Mouse (Mus musculus) limb, embryonic 13.5 days (tissue): ENCODE data around the gene Lhfpl2. TPM values are rescaled to one million over a fixed set of nuclear protein-coding genes. Genes with fewer than 3 reads are reported as not detected.
A peak's percentile ranks its signal among the peaks of the same experiment; 100 is the strongest.

ENCODE experiments used
- ATAC-seq: fragments of 200-750 bp; cut with Nextera tagmentation; 2 replicates; pipeline ENCODE4 v1.8.0; 2017; ENCODE audit warnings: low read depth, moderate number of reproducible peaks, moderate TSS enrichment; ENCODE audit not compliant: low FRiP score
- H3K27ac ChIP-seq: fragments of 300-500 bp; sonication (generic); 2 replicates; pipeline ENCODE4 v1.5.1; 2015; ENCODE audit warnings: inconsistent platforms, mild to moderate bottlenecking, moderate library complexity
- H3K27me3 ChIP-seq: fragments of 300-500 bp; sonication (generic); 2 replicates; pipeline ENCODE4 v1.6.1; 2015; ENCODE audit warnings: mild to moderate bottlenecking, inconsistent platforms
- H3K36me3 ChIP-seq: fragments of 300-500 bp; sonication (generic); 2 replicates; pipeline ENCODE4 v1.6.1; 2015; ENCODE audit warnings: inconsistent platforms, mild to moderate bottlenecking, moderate library complexity
- H3K4me1 ChIP-seq: fragments of 300-500 bp; sonication (generic); 2 replicates; pipeline ENCODE4 v1.6.1; 2015; ENCODE audit warnings: inconsistent platforms
- H3K4me2 ChIP-seq: fragments of 300-500 bp; sonication (generic); replicated peaks from 2 replicates; pipeline ENCODE4 v1.6.1; 2015; ENCODE audit warnings: inconsistent platforms, mild to moderate bottlenecking, moderate library complexity
- H3K4me3 ChIP-seq: fragments of 300-500 bp; sonication (generic); 2 replicates; pipeline ENCODE4 v1.5.1; 2015; ENCODE audit warnings: moderate library complexity, mild to moderate bottlenecking, inconsistent platforms
- H3K9ac ChIP-seq: fragments of 300-500 bp; sonication (generic); 2 replicates; pipeline ENCODE4 v1.6.1; 2015; ENCODE audit warnings: mild to moderate bottlenecking, inconsistent platforms
- H3K9me3 ChIP-seq: fragments of 300-500 bp; sonication (generic); 2 replicates; pipeline ENCODE4 v1.6.1; 2016; ENCODE audit warnings: inconsistent platforms
- WGBS: fragments of 180-500 bp; shearing (Covaris S2); methylation state at CpG from one replicate; pipeline ENCODE4 v1.1.7; 2015; 5-methylcytosine and 5-hydroxymethylcytosine counted together
- polyA plus RNA-seq: library from polyadenylated mRNA; unstranded; fragments of >200 nt; fragmentation: Nextera tagmentation; extraction: Ambion mirVana; gene quantifications from 2 replicates; pipeline ENCODE4 v1.2.1, GENCODE M21; 2015

Gene Lhfpl2
- polyA plus RNA-seq, 1 experiment from 2014 or later, result 79.1 TPM

GRCm38 (mm10) chr13:94152836-94153235 is 95.2 kb downstream of the Lhfpl2 start:
- Histone ChIP-seq H3K4me1 (peaks cover 17% of the 10 kb centered on the region), H3K27me3 (no peaks in the 10 kb centered on the region), H3K4me2 (no peak overlapping the region), H3K36me3 (no peaks in the 10 kb centered on the region), H3K27ac (no peak overlapping the region), H3K9me3 (peaks cover 6% of the 10 kb centered on the region; the same call in 1 of the 2 replicates), H3K4me3 (no peak overlapping the region), H3K9ac (no peak overlapping the region)
- 91% methylated on average over 10 of the region's 10 CpGs for WGBS
- no peak for ATAC-seq

- H3K4me1 ChIP-seq, result peaks cover 17% of the 10 kb centered on the region
- peaks cover 6% of the 10 kb centered on the region; the same call in 1 of the 2 replicates for H3K9me3 ChIP-seq
- H3K4me3 ChIP-seq, result no peak overlapping the region
- no peak for ATAC-seq
- no peak overlapping the region for H3K4me2 ChIP-seq
- H3K36me3 ChIP-seq, result no peaks in the 10 kb centered on the region
- H3K9ac ChIP-seq, result no peak overlapping the region
- no peaks in the 10 kb centered on the region for H3K27me3 ChIP-seq
- no peak overlapping the region for H3K27ac ChIP-seq
- 85% methylated on average over 6 of the region's 6 CpGs for WGBS
These were observed 96.1 kb downstream of the Lhfpl2 start for GRCm38 (mm10) chr13:94153658-94154057.

- Histone ChIP-seq H3K27me3 (no peaks in the 10 kb centered on the region), H3K9me3 (peaks cover 6% of the 10 kb centered on the region; the same call in 1 of the 2 replicates), H3K9ac (no peak overlapping the region), H3K27ac (no peak overlapping the region), H3K4me3 (no peak overlapping the region), H3K36me3 (no peaks in the 10 kb centered on the region), H3K4me2 (no peak overlapping the region), H3K4me1 (peaks cover 27% of the 10 kb centered on the region)
- no peak for ATAC-seq
- WGBS, result 77% methylated on average over 15 of the region's 15 CpGs
These were observed 97.1 kb downstream of the Lhfpl2 start for GRCm38 (mm10) chr13:94154512-94155296.

- H3K36me3 ChIP-seq, result no peaks in the 10 kb centered on the region
- no peak overlapping the region for H3K4me2 ChIP-seq
- 49% methylated on average over 9 of the region's 9 CpGs for WGBS
- H3K4me1 ChIP-seq, result peaks cover 34% of the 10 kb centered on the region
- ATAC-seq, result no peak
- H3K27me3 ChIP-seq, result no peaks in the 10 kb centered on the region
- no peak overlapping the region for H3K4me3 ChIP-seq
- H3K9ac ChIP-seq, result no peak overlapping the region
- H3K9me3 ChIP-seq, result peaks cover 6% of the 10 kb centered on the region; the same call in 1 of the 2 replicates
- no peak overlapping the region; the same call in 1 of the 2 replicates for H3K27ac ChIP-seq
These were observed 98.2 kb downstream of the Lhfpl2 start for GRCm38 (mm10) chr13:94155657-94156429.

GRCm38 (mm10) chr13:94158864-94159477 is 101.4 kb downstream of the Lhfpl2 start:
- H3K4me3 ChIP-seq, result no peak overlapping the region
- H3K27ac ChIP-seq, result peak overlapping the region; percentile 67; the same call in 1 of the 2 replicates
- H3K9me3 ChIP-seq, result peaks cover 6% of the 10 kb centered on the region; the same call in 1 of the 2 replicates
- H3K27me3 ChIP-seq, result no peaks in the 10 kb centered on the region
- peak overlapping the region; percentile 48; the same call in 1 of the 2 replicates for H3K9ac ChIP-seq
- H3K36me3 ChIP-seq, result no peaks in the 10 kb centered on the region
- 0 out of 2 replicates have a peak overlapping the region, but pooled peaks have one; percentile 9 for H3K4me2 ChIP-seq
- H3K4me1 ChIP-seq, result peaks cover 34% of the 10 kb centered on the region
- 23% methylated on average over 6 of the region's 6 CpGs for WGBS
- ATAC-seq, result peak; percentile 84

GRCm38 (mm10) chr13:94159478-94160220 is 102.1 kb downstream of the Lhfpl2 start:
- ATAC-seq, result no peak
- 63% methylated on average over 7 of the region's 7 CpGs for WGBS

GRCm38 (mm10) chr13:94164501-94164900 is 106.9 kb downstream of the Lhfpl2 start:
- peaks cover 8% of the 10 kb centered on the region for H3K4me1 ChIP-seq
- H3K4me3 ChIP-seq, result no peak overlapping the region
- H3K36me3 ChIP-seq, result no peaks in the 10 kb centered on the region
- no peaks in the 10 kb centered on the region for H3K9me3 ChIP-seq
- H3K4me2 ChIP-seq, result no peak overlapping the region
- 79% methylated on average over 6 of the region's 6 CpGs for WGBS
- H3K27ac ChIP-seq, result no peak overlapping the region
- no peak overlapping the region for H3K9ac ChIP-seq
- H3K27me3 ChIP-seq, result no peaks in the 10 kb centered on the region
- no peak for ATAC-seq

More at GRCm38 (mm10) chr13:94159478-94160220, 102.1 kb downstream of the Lhfpl2 start:
- no peaks in the 10 kb centered on the region for H3K27me3 ChIP-seq
- H3K9ac ChIP-seq, result no peak overlapping the region
- H3K4me1 ChIP-seq, result peaks cover 31% of the 10 kb centered on the region
- H3K27ac ChIP-seq, result peak overlapping the region; percentile 67; the same call in 1 of the 2 replicates
- no peaks in the 10 kb centered on the region for H3K36me3 ChIP-seq
- no peak overlapping the region for H3K4me3 ChIP-seq
- peaks cover 6% of the 10 kb centered on the region; the same call in 1 of the 2 replicates for H3K9me3 ChIP-seq
- no peak overlapping the region for H3K4me2 ChIP-seq

GRCm38 (mm10) chr13:94168319-94168718 is 110.7 kb downstream of the Lhfpl2 start:
- ATAC-seq, result no peak
- H3K36me3 ChIP-seq, result no peaks in the 10 kb centered on the region
- peaks cover 7% of the 10 kb centered on the region for H3K27me3 ChIP-seq
- H3K4me3 ChIP-seq, result no peak overlapping the region
- peaks cover 9% of the 10 kb centered on the region for H3K4me1 ChIP-seq
- H3K4me2 ChIP-seq, result no peak overlapping the region
- no peaks in the 10 kb centered on the region for H3K9me3 ChIP-seq
- no peak overlapping the region for H3K9ac ChIP-seq
- H3K27ac ChIP-seq, result no peak overlapping the region
- WGBS, result 72% methylated on average over 5 of the region's 5 CpGs

- H3K27me3 ChIP-seq, result peaks cover 7% of the 10 kb centered on the region
- H3K4me1 ChIP-seq, result peaks cover 20% of the 10 kb centered on the region
- H3K9me3 ChIP-seq, result no peaks in the 10 kb centered on the region
- H3K4me2 ChIP-seq, result no peak overlapping the region
- H3K36me3 ChIP-seq, result no peaks in the 10 kb centered on the region
- ATAC-seq, result no peak
- WGBS, result 68% methylated on average over 6 of the region's 6 CpGs
- no peak overlapping the region for H3K9ac ChIP-seq
- no peak overlapping the region for H3K4me3 ChIP-seq
- no peak overlapping the region for H3K27ac ChIP-seq
These were observed 111.8 kb downstream of the Lhfpl2 start for GRCm38 (mm10) chr13:94169325-94169916.

GRCm38 (mm10) chr13:94171612-94172011 is 114.0 kb downstream of the Lhfpl2 start:
- Histone ChIP-seq H3K4me2 (no peak overlapping the region), H3K9ac (no peak overlapping the region), H3K27ac (no peak overlapping the region), H3K36me3 (no peaks in the 10 kb centered on the region), H3K4me3 (no peak overlapping the region), H3K4me1 (peaks cover 34% of the 10 kb centered on the region), H3K9me3 (no peaks in the 10 kb centered on the region), H3K27me3 (peaks cover 7% of the 10 kb centered on the region)
- WGBS, result 67% methylated on average over 5 of the region's 5 CpGs
- ATAC-seq, result no peak
